Mouse (Mus musculus): ENCODE data around the gene Gm10750.
"Not testable (repeated sequence)": the region's sequence is repeated elsewhere in the genome, so short reads cannot be mapped to it uniquely, and the experiment has no call there.

Gene Gm10750

GRCm38 (mm10) chr2:149017137-149017536 lies at the start of gene Gm10750:
Gene Gm10750 (minus strand): TSS chr2:149017237.
- DNase-seq (ENCODE audit: low spot score), result not testable (repeated sequence)

- no peak for DNase-seq (ENCODE audit: low spot score)
These were observed 12.2 kb downstream of the Gm10750 start for GRCm38 (mm10) chr2:149004826-149005225.

- no peak for DNase-seq (ENCODE audit: low spot score)
These were observed 13.9 kb downstream of the Gm10750 start, which contains the start of gene Gm1330 for GRCm38 (mm10) chr2:149003151-149003550. Gene Gm1330 (minus strand): TSS chr2:149003251.

- no peak for DNase-seq (ENCODE audit: low spot score)
These were observed 21.9 kb downstream of the Gm10750 start for GRCm38 (mm10) chr2:148995133-148995532.
